In the genomic region with DNA sequence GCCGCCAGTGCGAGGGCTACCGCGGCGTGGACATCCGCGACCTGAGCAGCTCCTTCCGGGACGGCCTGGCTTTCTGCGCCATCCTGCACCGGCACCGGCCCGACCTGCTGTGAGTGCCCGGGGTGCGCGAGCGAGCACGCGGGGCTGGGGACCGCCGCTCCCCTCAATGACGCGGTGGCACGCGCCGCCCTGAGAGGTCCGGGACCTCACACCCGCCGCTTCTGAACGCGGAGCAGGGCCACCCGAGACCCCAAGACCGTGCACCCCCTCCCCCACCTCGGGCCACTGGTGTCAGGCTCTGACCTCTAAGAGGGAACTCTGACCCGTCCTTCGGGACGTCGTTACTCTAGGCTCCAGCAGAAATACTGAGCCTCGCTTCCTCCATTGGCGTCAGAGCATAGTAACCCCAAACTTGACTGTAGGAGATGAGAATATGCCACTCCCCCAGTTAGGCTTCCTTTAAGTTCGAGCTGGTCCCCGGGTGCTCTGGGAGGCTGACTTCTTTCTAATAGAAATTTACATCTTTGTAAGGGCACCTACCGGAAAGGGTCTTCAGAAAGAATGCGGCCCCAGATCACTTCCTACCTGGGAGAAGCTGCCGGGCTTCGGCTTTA, we compare ENCODE assay signal across 8 mouse cellular contexts. TPM values are rescaled to one million over a fixed set of nuclear protein-coding genes. Genes with fewer than 3 reads are reported as not detected.
DNase-seq lines count a peak whose midpoint lies in the region; ATAC-seq lines count a peak whose summit lies in the region.

No protein-coding gene starts in this region.

- peak overlapping the region; percentile 97 for H3K4me2 ChIP-seq in forebrain, embryonic 14.5 days (ENCODE audit: low read length)
- peak overlapping the region; percentile 92 for H3K4me2 ChIP-seq in neural tube, embryonic 12.5 days (replicated peaks)

- no peaks in the 10 kb centered on the region; the same call in 1 of the 2 replicates for H3K36me3 ChIP-seq in forebrain, embryonic 14.5 days (ENCODE audit: control insufficient read depth, insufficient read depth, low read length)
- 0 out of 2 replicates have a peak, but pooled peaks cover 5% of the 10 kb centered on the region for H3K36me3 ChIP-seq in neural tube, embryonic 12.5 days

- DNase-seq in left cerebral cortex, postnatal 4 days, result peak; percentile 28
- DNase-seq in left cerebral cortex, postnatal 36 days (ENCODE audit: low spot score in 2 of 2), result no peak
- DNase-seq in ZHBTc4 (ENCODE audit: low read depth, low spot score), result peak; percentile 31
- DNase-seq in forebrain, embryonic 14.5 days (ENCODE audit: low spot score), result peak; percentile 12
- DNase-seq in liver, result peak; percentile 38
- no peak for DNase-seq in adrenal gland, adult 8-10 months
- no peak for DNase-seq in c-Kit-positive CD71-positive TER-119-positive erythroid progenitor cells, embryonic 14.5 days (ENCODE audit: low spot score)

- peak overlapping the region; percentile 33; the same call in 1 of the 2 replicates for H3K27ac ChIP-seq in forebrain, embryonic 14.5 days (ENCODE audit: low read depth, low read length)
- H3K27ac ChIP-seq in neural tube, embryonic 12.5 days, result peak overlapping the region; percentile 42; the same call in 1 of the 2 replicates

- intact Hi-C loops in left cerebral cortex, postnatal 4 days (cut with DNase I), result no loop called here
- intact Hi-C loops in left cerebral cortex, postnatal 36 days (cut with DNase I), result no loop called here

- peaks cover 19% of the 10 kb centered on the region for H3K4me1 ChIP-seq in forebrain, embryonic 14.5 days (ENCODE audit: control insufficient read depth, insufficient read depth, low read length)
- H3K4me1 ChIP-seq in neural tube, embryonic 12.5 days, result peaks cover 19% of the 10 kb centered on the region

- H3K27me3 ChIP-seq in forebrain, embryonic 14.5 days (replicated peaks; ENCODE audit: control insufficient read depth, insufficient read depth, low read length), result no peaks in the 10 kb centered on the region
- H3K27me3 ChIP-seq in neural tube, embryonic 12.5 days (replicated peaks), result 0 out of 2 replicates have a peak, but pooled peaks cover 6% of the 10 kb centered on the region

- H3K9ac ChIP-seq in forebrain, embryonic 14.5 days (ENCODE audit: low read length), result peak overlapping the region; percentile 93
- peak overlapping the region; percentile 95 for H3K9ac ChIP-seq in neural tube, embryonic 12.5 days

- H3K9me3 ChIP-seq in forebrain, embryonic 14.5 days (replicated peaks; ENCODE audit: control insufficient read depth, low read length), result no peaks in the 10 kb centered on the region
- no peaks in the 10 kb centered on the region for H3K9me3 ChIP-seq in neural tube, embryonic 12.5 days

- ATAC-seq in forebrain, embryonic 14.5 days, result no peak
- ATAC-seq in neural tube, embryonic 12.5 days (ENCODE audit: low FRiP score, low read depth), result no peak; the same call in none of the 2 replicates

- H3K4me3 ChIP-seq in forebrain, embryonic 14.5 days (ENCODE audit: low read depth, low read length), result peak overlapping the region; percentile 82
- peak overlapping the region; percentile 87 for H3K4me3 ChIP-seq in neural tube, embryonic 12.5 days

- WGBS in forebrain, embryonic 14.5 days, result 0% methylated on average over 46 of the region's 46 CpGs
- under 1% methylated on average over 46 of the region's 46 CpGs for WGBS in neural tube, embryonic 12.5 days

RNA-seq across cellular contexts. Expression of gene Micall1, which starts 0.7 kb away (rescaled TPM):
- 10 to 100 TPM; 61.5 to 66.6 TPM for total RNA-seq in left cerebral cortex, postnatal 4 days (2021)
- total RNA-seq in left cerebral cortex, postnatal 36 days (2021), result 10 to 100 TPM; 26.8 to 28.0 TPM
- 5.7 and 6.3 TPM in 2 replicates for polyA plus RNA-seq in forebrain, embryonic 14.5 days (2014; fragmentation: Nextera tagmentation; extraction: Ambion mirVana)
- polyA plus RNA-seq in neural tube, embryonic 12.5 days (2016; fragmentation: Nextera tagmentation; extraction: Ambion mirVana), result 12.0 and 12.5 TPM in 2 replicates
- 10 to 100 TPM; 40.6 to 88.2 (median 55.8) TPM for total RNA-seq in adrenal gland, adult 8-10 months (2022)

RNA-seq across cellular contexts. Expression of gene Polr2f, which starts 31.4 kb away (rescaled TPM):
- 100 to 1,000 TPM; 143 to 152 TPM for total RNA-seq in left cerebral cortex, postnatal 4 days (2021)
- total RNA-seq in left cerebral cortex, postnatal 36 days (2021), result 100 to 1,000 TPM in 1 of 2 experiments, 10 to 100 TPM in 1; 95.2 to 109 TPM
- 319 and 356 TPM in 2 replicates for polyA plus RNA-seq in forebrain, embryonic 14.5 days (2014; fragmentation: Nextera tagmentation; extraction: Ambion mirVana)
- 318 and 338 TPM in 2 replicates for polyA plus RNA-seq in neural tube, embryonic 12.5 days (2016; fragmentation: Nextera tagmentation; extraction: Ambion mirVana)
- total RNA-seq in adrenal gland, adult 8-10 months (2022), result 100 to 1,000 TPM; 120 to 161 (median 139) TPM

RNA-seq across cellular contexts. Expression of gene 1700088E04Rik, which starts 31.6 kb away (rescaled TPM):
- total RNA-seq in left cerebral cortex, postnatal 4 days (2021), result 10 to 100 TPM; 12.1 to 13.1 TPM
- total RNA-seq in left cerebral cortex, postnatal 36 days (2021), result 10 to 100 TPM; 12.6 to 13.2 TPM
- 14.8 and 17.1 TPM in 2 replicates for polyA plus RNA-seq in forebrain, embryonic 14.5 days (2014; fragmentation: Nextera tagmentation; extraction: Ambion mirVana)
- polyA plus RNA-seq in neural tube, embryonic 12.5 days (2016; fragmentation: Nextera tagmentation; extraction: Ambion mirVana), result 9.4 and 11.7 TPM in 2 replicates
- total RNA-seq in adrenal gland, adult 8-10 months (2022), result 10 to 100 TPM in 2 of 4 experiments, 1 to 10 TPM in 2; 7.0 to 14.8 (median 10.2) TPM

RNA-seq across cellular contexts. Expression of gene Eif3l, which starts 34.4 kb away (rescaled TPM):
- total RNA-seq in left cerebral cortex, postnatal 4 days (2021), result 100 to 1,000 TPM; 116 to 122 TPM
- total RNA-seq in left cerebral cortex, postnatal 36 days (2021), result 10 to 100 TPM; 62.6 to 65.3 TPM
- 191 and 209 TPM in 2 replicates for polyA plus RNA-seq in forebrain, embryonic 14.5 days (2014; fragmentation: Nextera tagmentation; extraction: Ambion mirVana)
- polyA plus RNA-seq in neural tube, embryonic 12.5 days (2016; fragmentation: Nextera tagmentation; extraction: Ambion mirVana), result 197 and 205 TPM in 2 replicates
- 100 to 1,000 TPM; 136 to 157 (median 140) TPM for total RNA-seq in adrenal gland, adult 8-10 months (2022)

RNA-seq across cellular contexts. Expression of gene Ankrd54, which starts 46.7 kb away (rescaled TPM):
- total RNA-seq in left cerebral cortex, postnatal 4 days (2021), result 10 to 100 TPM; 25.5 to 27.2 TPM
- total RNA-seq in left cerebral cortex, postnatal 36 days (2021), result 10 to 100 TPM; 14.1 to 19.0 TPM
- polyA plus RNA-seq in forebrain, embryonic 14.5 days (2014; fragmentation: Nextera tagmentation; extraction: Ambion mirVana), result 51.3 and 53.3 TPM in 2 replicates
- 62.5 and 64.2 TPM in 2 replicates for polyA plus RNA-seq in neural tube, embryonic 12.5 days (2016; fragmentation: Nextera tagmentation; extraction: Ambion mirVana)
- 10 to 100 TPM; 24.6 to 34.9 (median 28.2) TPM for total RNA-seq in adrenal gland, adult 8-10 months (2022)

Comparison
In these comparisons a context has a peak if more than half of its experiments do, and no peak if none do; other contexts are left out.
1. DNase-seq: peak in left cerebral cortex, postnatal 4 days (single experiment), ZHBTc4 (single experiment), forebrain, embryonic 14.5 days (single experiment) and liver (single experiment); none in left cerebral cortex, postnatal 36 days (0 of 2), adrenal gland, adult 8-10 months (single experiment) and c-Kit-positive CD71-positive TER-119-positive erythroid progenitor cells, embryonic 14.5 days (single experiment).